Mouse (Mus musculus): ENCODE data around the gene Fgfr2. TPM values are rescaled to one million over a fixed set of nuclear protein-coding genes. Genes with fewer than 3 reads are reported as not detected.

The Fgfr2 gene
- polyA plus RNA-seq, 1 experiment from 2014 or later = 133 TPM

- Histone ChIP-seq H3K36me3 (ENCODE audit: control insufficient read depth, insufficient read depth, low read length) (peaks cover 25% of the 10 kb centered on the region), H3K4me1 (ENCODE audit: control insufficient read depth, insufficient read depth, low read length) (peaks cover 16% of the 10 kb centered on the region), H3K4me2 (replicated peaks; ENCODE audit: low read depth, low read length) (no peak overlapping the region), H3K9me3 (ENCODE audit: control insufficient read depth, low read length) (no peaks in the 10 kb centered on the region), H3K27me3 (ENCODE audit: control insufficient read depth, insufficient read depth, low read length) (no peaks in the 10 kb centered on the region), H3K9ac (ENCODE audit: low read depth, low read length) (no peak overlapping the region), H3K4me3 (ENCODE audit: low read length) (no peak overlapping the region), H3K27ac (ENCODE audit: low read depth, low read length) (no peak overlapping the region)
- ATAC-seq (ENCODE audit: low FRiP score, low TSS enrichment) = no peak
- 82% methylated on average over 8 of the region's 8 CpGs for WGBS
These were observed 551.7 kb downstream of the Fgfr2 start for GRCm38 (mm10) chr7:132571481-132571880.

- WGBS = 81% methylated on average over 5 of the region's 5 CpGs
- no peak overlapping the region for H3K4me2 ChIP-seq (replicated peaks; ENCODE audit: low read depth, low read length)
These were observed 553.1 kb downstream of the Fgfr2 start for GRCm38 (mm10) chr7:132570071-132570470.

DNA sequence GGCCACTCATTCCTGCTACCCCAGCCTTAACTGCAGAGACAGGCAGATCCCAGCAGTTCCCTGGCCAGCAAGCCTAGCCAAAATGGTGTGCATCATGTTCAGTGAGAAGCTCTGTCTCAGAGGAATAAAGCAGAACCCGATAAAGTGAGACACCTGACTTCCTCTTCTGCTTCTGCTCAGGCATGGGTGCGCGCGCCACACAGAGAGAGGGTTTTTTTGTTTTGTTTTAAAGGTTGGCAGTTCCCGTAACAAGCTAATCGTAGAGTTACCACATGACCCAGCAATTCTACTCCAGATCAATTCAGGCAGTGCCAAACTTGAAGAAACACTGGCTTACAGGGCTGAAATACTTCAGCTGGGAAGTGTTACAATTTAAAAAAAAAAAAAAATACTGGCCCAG, 554.3 kb downstream of the Fgfr2 start:
- no peaks in the 10 kb centered on the region for H3K9me3 ChIP-seq (ENCODE audit: control insufficient read depth, low read length)
- 96% methylated on average over 6 of the region's 6 CpGs for WGBS
- no peak overlapping the region for H3K4me2 ChIP-seq (replicated peaks; ENCODE audit: low read depth, low read length)
- ATAC-seq (ENCODE audit: low FRiP score, low TSS enrichment) = no peak
- H3K36me3 ChIP-seq (ENCODE audit: control insufficient read depth, insufficient read depth, low read length) = peaks cover 44% of the 10 kb centered on the region
- no peak overlapping the region for H3K27ac ChIP-seq (ENCODE audit: low read depth, low read length)
- H3K4me3 ChIP-seq (ENCODE audit: low read length) = no peak overlapping the region
- H3K27me3 ChIP-seq (ENCODE audit: control insufficient read depth, insufficient read depth, low read length) = no peaks in the 10 kb centered on the region
- H3K4me1 ChIP-seq (ENCODE audit: control insufficient read depth, insufficient read depth, low read length) = 0 out of 2 replicates have a peak, but pooled peaks cover under 1% of the 10 kb centered on the region
- no peak overlapping the region for H3K9ac ChIP-seq (ENCODE audit: low read depth, low read length)

More at GRCm38 (mm10) chr7:132570071-132570470, 553.1 kb downstream of the Fgfr2 start:
- Histone ChIP-seq H3K9me3 (ENCODE audit: control insufficient read depth, low read length) (no peaks in the 10 kb centered on the region), H3K9ac (ENCODE audit: low read depth, low read length) (no peak overlapping the region), H3K36me3 (ENCODE audit: control insufficient read depth, insufficient read depth, low read length) (peaks cover 33% of the 10 kb centered on the region), H3K27me3 (ENCODE audit: control insufficient read depth, insufficient read depth, low read length) (no peaks in the 10 kb centered on the region), H3K27ac (ENCODE audit: low read depth, low read length) (no peak overlapping the region), H3K4me1 (ENCODE audit: control insufficient read depth, insufficient read depth, low read length) (peaks cover 12% of the 10 kb centered on the region; the same call in 1 of the 2 replicates), H3K4me3 (ENCODE audit: low read length) (no peak overlapping the region)
- ATAC-seq (ENCODE audit: low FRiP score, low TSS enrichment) = no peak

DNA sequence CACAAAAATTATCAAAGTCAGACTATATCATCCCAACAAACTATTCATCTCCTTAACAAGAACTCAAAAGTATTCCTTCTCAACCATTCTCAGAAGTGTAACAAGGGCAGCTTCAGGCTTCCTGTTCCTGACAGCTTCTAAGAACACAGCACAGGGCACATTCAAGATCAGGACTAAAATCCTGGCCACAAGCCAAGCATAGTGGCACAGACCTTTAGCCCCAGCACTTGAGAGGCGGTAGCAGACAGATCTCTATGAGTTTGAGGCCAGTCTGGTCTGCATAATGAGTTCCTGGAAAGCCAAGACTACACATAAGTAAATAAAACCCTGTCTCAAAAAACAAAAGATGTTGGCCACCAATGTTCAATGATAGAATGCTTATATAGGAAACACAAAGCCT, 557.3 kb downstream of the Fgfr2 start:
- Histone ChIP-seq H3K4me1 (ENCODE audit: control insufficient read depth, insufficient read depth, low read length) (no peaks in the 10 kb centered on the region), H3K4me2 (replicated peaks; ENCODE audit: low read depth, low read length) (no peak overlapping the region), H3K9ac (ENCODE audit: low read depth, low read length) (no peak overlapping the region), H3K27me3 (ENCODE audit: control insufficient read depth, insufficient read depth, low read length) (no peaks in the 10 kb centered on the region), H3K27ac (ENCODE audit: low read depth, low read length) (no peak overlapping the region), H3K9me3 (ENCODE audit: control insufficient read depth, low read length) (no peaks in the 10 kb centered on the region), H3K4me3 (ENCODE audit: low read length) (no peak overlapping the region), H3K36me3 (ENCODE audit: control insufficient read depth, insufficient read depth, low read length) (peaks cover 74% of the 10 kb centered on the region)
- ATAC-seq (ENCODE audit: low FRiP score, low TSS enrichment) = no peak
- 44% methylated on average over 1 of the region's 1 CpGs for WGBS

- peaks cover 72% of the 10 kb centered on the region for H3K36me3 ChIP-seq (ENCODE audit: control insufficient read depth, insufficient read depth, low read length)
These were observed 563.9 kb downstream of the Fgfr2 start for GRCm38 (mm10) chr7:132559138-132559766.

GRCm38 (mm10) chr7:132558141-132558736, 564.9 kb downstream of the Fgfr2 start:
- peaks cover 62% of the 10 kb centered on the region for H3K36me3 ChIP-seq (ENCODE audit: control insufficient read depth, insufficient read depth, low read length)

More at GRCm38 (mm10) chr7:132559138-132559766, 563.9 kb downstream of the Fgfr2 start:
- no peaks in the 10 kb centered on the region for H3K27me3 ChIP-seq (ENCODE audit: control insufficient read depth, insufficient read depth, low read length)
- no peak overlapping the region for H3K4me2 ChIP-seq (replicated peaks; ENCODE audit: low read depth, low read length)
- no peak overlapping the region for H3K4me3 ChIP-seq (ENCODE audit: low read length)
- no peak for ATAC-seq (ENCODE audit: low FRiP score, low TSS enrichment)
- no peaks in the 10 kb centered on the region for H3K4me1 ChIP-seq (ENCODE audit: control insufficient read depth, insufficient read depth, low read length)
- H3K9ac ChIP-seq (ENCODE audit: low read depth, low read length) = no peak overlapping the region
- no peak overlapping the region for H3K27ac ChIP-seq (ENCODE audit: low read depth, low read length)
- 46% methylated on average over 3 of the region's 3 CpGs for WGBS
- no peaks in the 10 kb centered on the region for H3K9me3 ChIP-seq (ENCODE audit: control insufficient read depth, low read length)

DNA sequence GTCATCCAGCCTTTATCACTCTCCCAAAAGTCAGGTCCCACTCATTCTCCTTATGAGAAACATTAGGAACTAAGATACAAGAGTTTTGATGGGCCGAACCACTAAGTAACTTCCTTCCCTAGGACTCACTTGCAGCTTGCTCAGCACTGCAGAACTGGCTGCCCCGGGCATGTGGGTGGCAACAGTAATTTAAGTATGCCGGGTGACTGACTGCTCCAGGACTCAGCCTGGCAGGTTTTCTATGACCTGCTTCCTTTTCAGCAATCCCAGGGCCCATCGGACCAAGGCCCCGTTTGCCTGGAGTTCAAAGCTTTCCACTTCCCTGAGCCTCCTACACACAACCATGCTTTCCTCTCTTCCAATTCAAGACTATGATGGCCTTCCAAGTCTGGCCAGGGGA, 566.6 kb downstream of the Fgfr2 start:
- Histone ChIP-seq H3K4me1 (ENCODE audit: control insufficient read depth, insufficient read depth, low read length) (no peaks in the 10 kb centered on the region), H3K36me3 (ENCODE audit: control insufficient read depth, insufficient read depth, low read length) (peaks cover 45% of the 10 kb centered on the region), H3K27me3 (ENCODE audit: control insufficient read depth, insufficient read depth, low read length) (no peaks in the 10 kb centered on the region), H3K27ac (ENCODE audit: low read depth, low read length) (no peak overlapping the region), H3K9ac (ENCODE audit: low read depth, low read length) (no peak overlapping the region), H3K9me3 (ENCODE audit: control insufficient read depth, low read length) (no peaks in the 10 kb centered on the region), H3K4me2 (replicated peaks; ENCODE audit: low read depth, low read length) (no peak overlapping the region), H3K4me3 (ENCODE audit: low read length) (no peak overlapping the region)
- no peak for ATAC-seq (ENCODE audit: low FRiP score, low TSS enrichment)
- 56% methylated on average over 5 of the region's 5 CpGs for WGBS

More at GRCm38 (mm10) chr7:132558141-132558736, 564.9 kb downstream of the Fgfr2 start:
- no peaks in the 10 kb centered on the region for H3K4me1 ChIP-seq (ENCODE audit: control insufficient read depth, insufficient read depth, low read length)
- no peak overlapping the region for H3K4me3 ChIP-seq (ENCODE audit: low read length)
- H3K9ac ChIP-seq (ENCODE audit: low read depth, low read length) = no peak overlapping the region
- H3K4me2 ChIP-seq (replicated peaks; ENCODE audit: low read depth, low read length) = no peak overlapping the region
- no peak overlapping the region for H3K27ac ChIP-seq (ENCODE audit: low read depth, low read length)
- 92% methylated on average over 7 of the region's 7 CpGs for whole genome bisulfite sequencing
- no peaks in the 10 kb centered on the region for H3K27me3 ChIP-seq (ENCODE audit: control insufficient read depth, insufficient read depth, low read length)
- no peaks in the 10 kb centered on the region for H3K9me3 ChIP-seq (ENCODE audit: control insufficient read depth, low read length)
- ATAC-seq (ENCODE audit: low FRiP score, low TSS enrichment) = no peak

DNA sequence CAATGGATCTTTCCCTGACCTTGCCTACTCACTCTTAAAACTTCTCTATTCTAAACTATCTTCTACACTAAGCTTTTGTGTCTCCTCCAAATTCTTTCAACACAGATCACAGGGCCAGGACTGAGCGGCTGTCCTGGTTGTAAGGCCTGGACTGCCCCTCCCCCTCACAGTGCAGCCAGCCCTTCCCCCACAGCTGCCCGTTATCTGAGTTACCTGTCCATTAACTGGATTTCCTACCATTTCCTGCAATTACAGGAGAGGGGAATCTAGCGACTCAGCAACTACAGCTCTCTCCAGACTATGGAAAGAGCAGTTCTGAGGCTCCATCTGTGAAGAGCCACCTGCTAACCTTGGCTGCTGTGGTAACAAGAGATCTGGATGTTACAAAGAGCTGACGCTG, 567.2 kb downstream of the Fgfr2 start:
- Histone ChIP-seq H3K27me3 (ENCODE audit: control insufficient read depth, insufficient read depth, low read length) (no peaks in the 10 kb centered on the region), H3K4me1 (ENCODE audit: control insufficient read depth, insufficient read depth, low read length) (no peaks in the 10 kb centered on the region), H3K27ac (ENCODE audit: low read depth, low read length) (no peak overlapping the region), H3K36me3 (ENCODE audit: control insufficient read depth, insufficient read depth, low read length) (peaks cover 38% of the 10 kb centered on the region), H3K4me3 (ENCODE audit: low read length) (no peak overlapping the region), H3K9me3 (ENCODE audit: control insufficient read depth, low read length) (no peaks in the 10 kb centered on the region), H3K9ac (ENCODE audit: low read depth, low read length) (no peak overlapping the region), H3K4me2 (replicated peaks; ENCODE audit: low read depth, low read length) (no peak overlapping the region)
- 20% methylated on average over 4 of the region's 4 CpGs for WGBS
- no peak for ATAC-seq (ENCODE audit: low FRiP score, low TSS enrichment)

GRCm38 (mm10) chr7:132554091-132554490, 569.1 kb downstream of the Fgfr2 start:
- H3K27ac ChIP-seq (ENCODE audit: low read depth, low read length) = no peak overlapping the region
- WGBS = 68% methylated on average over 2 of the region's 2 CpGs

More at GRCm38 (mm10) chr7:132554091-132554490, 569.1 kb downstream of the Fgfr2 start:
- H3K9me3 ChIP-seq (ENCODE audit: control insufficient read depth, low read length) = no peaks in the 10 kb centered on the region
- no peak overlapping the region for H3K9ac ChIP-seq (ENCODE audit: low read depth, low read length)
- H3K4me2 ChIP-seq (replicated peaks; ENCODE audit: low read depth, low read length) = no peak overlapping the region
- H3K4me3 ChIP-seq (ENCODE audit: low read length) = no peak overlapping the region
- no peak for ATAC-seq (ENCODE audit: low FRiP score, low TSS enrichment)
- H3K4me1 ChIP-seq (ENCODE audit: control insufficient read depth, insufficient read depth, low read length) = no peaks in the 10 kb centered on the region
- no peaks in the 10 kb centered on the region for H3K27me3 ChIP-seq (ENCODE audit: control insufficient read depth, insufficient read depth, low read length)
- H3K36me3 ChIP-seq (ENCODE audit: control insufficient read depth, insufficient read depth, low read length) = peaks cover 21% of the 10 kb centered on the region

Data from kidney, embryonic 14.5 days (tissue).